Comparison of ENCODE assay signal across 10 mouse cellular contexts in genomic region chr2:173577669-173578557, GRCm38 (mm10). TPM values are rescaled to one million over a fixed set of nuclear protein-coding genes. Genes with fewer than 3 reads are reported as not detected.
DNase-seq lines count a peak whose midpoint lies in the region; ATAC-seq and TF ChIP-seq lines count a peak whose summit lies in the region.
"Had no signal": no experiment of that assay in that cellular context is flagged by ENCODE, and none has a peak within 500 bp of the region (broad histone marks: within the 10 kb centered on the region; RNA-seq: fewer than 3 reads in every experiment).

Gene Ankrd60, minus strand, starts transcription at chr2:173578365.

- H3K27ac ChIP-seq in heart, embryonic 13.5 days (replicated peaks), result no peak within 1 kb of the TSS
- H3K27ac ChIP-seq in heart, embryonic 16.5 days (ENCODE audit: low read length), result no peak within 1 kb of the TSS
- no peak within 1 kb of the TSS for H3K27ac ChIP-seq in liver, embryonic 14.5 days
- H3K27ac ChIP-seq in olfactory bulb, adult 2 months (ENCODE audit: insufficient read depth, low read depth, low read length), result no peak within 1 kb of the TSS

- H3K9ac ChIP-seq in heart, embryonic 13.5 days, result peak within 1 kb of the TSS; percentile 73
- H3K9ac ChIP-seq in heart, embryonic 16.5 days (ENCODE audit: low read length), result peak within 1 kb of the TSS; percentile 65
- no peak within 1 kb of the TSS for H3K9ac ChIP-seq in liver, embryonic 14.5 days (replicated peaks)

- ATAC-seq in heart, embryonic 13.5 days (ENCODE audit: extremely low read depth, insufficient number of reproducible peaks, low FRiP score, low TSS enrichment), result no peak; the same call in 1 of the 2 replicates
- peak; percentile 69 for ATAC-seq in heart, embryonic 16.5 days (replicated peaks; ENCODE audit: extremely low read depth, insufficient read depth, low FRiP score)
- ATAC-seq in liver, embryonic 14.5 days (ENCODE audit: insufficient read depth), result no peak

- no peak for DNase-seq in heart, adult 9 months (ENCODE audit: low spot score in 2 of 2)
- peak; percentile 38 for DNase-seq in ZHBTc4 (ENCODE audit: low read depth, low spot score)
- no peak for DNase-seq in liver, embryonic 14.5 days (ENCODE audit: low read depth in 3 of 3, low spot score in 3 of 3)
- no peak for DNase-seq in cerebellum, adult 9-10 months
- DNase-seq in left cerebral cortex, postnatal 36 days (ENCODE audit: low spot score in 2 of 2), result no peak

- TF ChIP-seq CTCF in liver, embryonic 14.5 days (IDR thresholded peaks at IDR 0.05; ENCODE audit: low read depth), result no peak
- no peak for TF ChIP-seq CTCF in olfactory bulb, adult 2 months (IDR thresholded peaks at IDR 0.05; ENCODE audit: insufficient read depth, low read depth, low read length)

- WGBS in heart, embryonic 13.5 days, result 11% methylated on average over 56 of the region's 58 CpGs
- WGBS in heart, embryonic 16.5 days, result 13% methylated on average over 38 of the region's 58 CpGs
- 9% methylated on average over 51 of the region's 58 CpGs for WGBS in liver, embryonic 14.5 days (ENCODE audit: insufficient replicate concordance)
- 11% methylated on average over 51 of the region's 58 CpGs for WGBS in olfactory bulb, adult 2 months

- H3K27me3 ChIP-seq in heart, embryonic 13.5 days (replicated peaks), result peaks cover 64% of the 10 kb centered on the region
- peaks cover 32% of the 10 kb centered on the region for H3K27me3 ChIP-seq in heart, embryonic 16.5 days (ENCODE audit: control insufficient read depth, insufficient read depth, low read length)
- peaks cover 30% of the 10 kb centered on the region for H3K27me3 ChIP-seq in liver, embryonic 14.5 days (ENCODE audit: control insufficient read depth, insufficient read depth, low read length)

- no peaks in the 10 kb centered on the region for H3K9me3 ChIP-seq in heart, embryonic 13.5 days
- no peaks in the 10 kb centered on the region for H3K9me3 ChIP-seq in heart, embryonic 16.5 days (replicated peaks; ENCODE audit: control insufficient read depth, low read length)
- no peaks in the 10 kb centered on the region for H3K9me3 ChIP-seq in liver, embryonic 14.5 days (ENCODE audit: control insufficient read depth, low read length)

- peak within 1 kb of the TSS; percentile 83 for H3K4me2 ChIP-seq in heart, embryonic 13.5 days
- peak within 1 kb of the TSS; percentile 85 for H3K4me2 ChIP-seq in heart, embryonic 16.5 days (ENCODE audit: low read depth, low read length)
- peak within 1 kb of the TSS; percentile 48 for H3K4me2 ChIP-seq in liver, embryonic 14.5 days (ENCODE audit: low read depth)

- peak within 1 kb of the TSS; percentile 54 for H3K4me3 ChIP-seq in heart, embryonic 13.5 days
- peak within 1 kb of the TSS; percentile 52 for H3K4me3 ChIP-seq in heart, embryonic 16.5 days (ENCODE audit: low read length)
- H3K4me3 ChIP-seq in liver, embryonic 14.5 days (ENCODE audit: insufficient read depth in 1 of 2, low read depth in 2 of 2, low read length in 2 of 2), result peak within 1 kb of the TSS; percentile 2 to 20; a peak in 3 of 4 replicates
- H3K4me3 ChIP-seq in olfactory bulb, adult 2 months (ENCODE audit: insufficient read depth, low read depth, low read length), result peak within 1 kb of the TSS; percentile 33; the same call in 1 of the 2 replicates

- peaks cover 5% of the 10 kb centered on the region for H3K4me1 ChIP-seq in heart, embryonic 13.5 days
- H3K4me1 ChIP-seq in heart, embryonic 16.5 days (ENCODE audit: control insufficient read depth, insufficient read depth, low read length), result no peaks in the 10 kb centered on the region; the same call in 1 of the 2 replicates
- H3K4me1 ChIP-seq in liver, embryonic 14.5 days (replicated peaks; ENCODE audit: control insufficient read depth in 2 of 2, insufficient read depth in 2 of 2, low read length in 1 of 2), result peaks cover 5 to 9% of the 10 kb centered on the region in 2 experiments
- H3K4me1 ChIP-seq in olfactory bulb, adult 2 months (ENCODE audit: control insufficient read depth, insufficient read depth, low read length), result peaks cover 7% of the 10 kb centered on the region; the same call in 1 of the 2 replicates

- no peak for TF ChIP-seq POLR2A in olfactory bulb, adult 2 months (IDR thresholded peaks at IDR 0.05; ENCODE audit: insufficient read depth, low read depth, low read length)

- intact Hi-C loops in left cerebral cortex, postnatal 36 days (cut with DNase I), result no loop called here

- TF ChIP-seq EP300 in liver, embryonic 14.5 days (IDR thresholded peaks at IDR 0.05; ENCODE audit: low read depth), result no peak

- no peaks in the 10 kb centered on the region for H3K36me3 ChIP-seq in heart, embryonic 13.5 days
- no peaks in the 10 kb centered on the region for H3K36me3 ChIP-seq in heart, embryonic 16.5 days (ENCODE audit: control insufficient read depth, insufficient read depth)
- no peaks in the 10 kb centered on the region for H3K36me3 ChIP-seq in liver, embryonic 14.5 days (replicated peaks; ENCODE audit: control insufficient read depth, insufficient read depth, low read depth)

RNA-seq across cellular contexts. Expression of gene Ankrd60, which starts in this region (rescaled TPM):
- not detected in 2 replicates for polyA plus RNA-seq in heart, embryonic 13.5 days (2015; fragmentation: Nextera tagmentation; extraction: Ambion mirVana)
- not detected in 2 replicates for polyA plus RNA-seq in heart, embryonic 16.5 days (2015; fragmentation: Nextera tagmentation; extraction: Ambion mirVana)
- polyA plus RNA-seq in liver, embryonic 14.5 days (2012; rRNA removed), result not detected in 2 replicates
- polyA plus RNA-seq in liver, embryonic 14.5 days (2014; fragmentation: Nextera tagmentation; extraction: Ambion mirVana), result not detected in 2 replicates
- polyA plus RNA-seq in olfactory bulb, adult 2 months (2012; ENCODE audit: insufficient read depth, insufficient read length, low replicate concordance, missing spikeins), result not detected in 2 replicates
- total RNA-seq in left cerebral cortex, postnatal 36 days (2021), result not detected
- total RNA-seq: heart, postnatal 10 days; MEL had no signal

Comparison
In these comparisons a context has a peak if more than half of its experiments do, and no peak if none do; other contexts are left out.
1. Peak in ATAC-seq, H3K4me3 ChIP-seq, H3K9ac ChIP-seq and H3K4me2 ChIP-seq in heart, embryonic 16.5 days; RNA of the gene not detected or under 1 TPM.